Mouse (Mus musculus): Measurements from ENCODE around the gene Dydc1. TPM values are rescaled to one million over a fixed set of nuclear protein-coding genes. Genes with fewer than 3 reads are reported as not detected.

Gene Dydc1
- not detected in 2 replicates for polyA plus RNA-seq (2021; fragmentation: Nextera tagmentation)
- long read RNA-seq, experiment 1: 0 reads
- long read RNA-seq, experiment 2: 0 reads

DNA sequence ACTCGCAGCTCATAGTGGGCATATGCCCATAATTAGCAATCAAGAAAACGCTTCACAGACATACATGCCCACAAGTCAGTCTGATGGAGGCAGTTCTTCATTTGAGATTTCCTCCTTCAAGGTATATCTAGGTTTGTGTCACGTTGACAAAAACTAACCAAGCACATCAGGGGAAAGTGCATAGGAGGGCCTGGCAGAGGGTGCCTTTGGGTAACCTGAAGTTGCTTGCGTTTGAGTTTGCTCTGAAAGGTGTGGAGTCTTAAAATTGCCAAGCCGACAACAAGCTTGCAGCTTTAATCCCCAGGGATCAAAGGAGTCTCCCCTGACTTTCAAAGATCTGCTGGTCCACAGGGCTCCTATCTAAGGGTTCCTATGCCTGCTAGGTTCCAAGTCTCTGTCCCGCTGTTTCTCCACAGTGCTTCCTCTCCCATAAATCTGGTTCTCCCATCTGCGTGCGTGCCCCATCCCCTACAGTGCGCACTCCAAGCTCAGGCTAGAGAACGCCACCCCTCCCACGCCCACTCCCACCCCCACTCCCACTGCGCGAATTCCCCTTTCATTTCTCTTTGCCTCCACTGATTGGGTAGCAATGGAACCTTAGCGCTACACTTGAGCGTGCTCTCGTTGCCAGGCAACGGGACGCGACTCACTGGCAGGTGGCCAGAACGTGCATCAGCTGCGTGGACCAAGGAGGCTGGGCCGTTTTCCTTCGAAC, at the start of gene Dydc1:
Gene Dydc1 (plus strand): TSS at position 683 of the 715 bp plus-strand sequence.

GRCm38 (mm10) chr14:41069108-41069507, 3.6 kb upstream of the Dydc1 start, which contains the start of gene Dydc2:
Dydc2 (minus strand) TSS chr14:41069208.

DNA sequence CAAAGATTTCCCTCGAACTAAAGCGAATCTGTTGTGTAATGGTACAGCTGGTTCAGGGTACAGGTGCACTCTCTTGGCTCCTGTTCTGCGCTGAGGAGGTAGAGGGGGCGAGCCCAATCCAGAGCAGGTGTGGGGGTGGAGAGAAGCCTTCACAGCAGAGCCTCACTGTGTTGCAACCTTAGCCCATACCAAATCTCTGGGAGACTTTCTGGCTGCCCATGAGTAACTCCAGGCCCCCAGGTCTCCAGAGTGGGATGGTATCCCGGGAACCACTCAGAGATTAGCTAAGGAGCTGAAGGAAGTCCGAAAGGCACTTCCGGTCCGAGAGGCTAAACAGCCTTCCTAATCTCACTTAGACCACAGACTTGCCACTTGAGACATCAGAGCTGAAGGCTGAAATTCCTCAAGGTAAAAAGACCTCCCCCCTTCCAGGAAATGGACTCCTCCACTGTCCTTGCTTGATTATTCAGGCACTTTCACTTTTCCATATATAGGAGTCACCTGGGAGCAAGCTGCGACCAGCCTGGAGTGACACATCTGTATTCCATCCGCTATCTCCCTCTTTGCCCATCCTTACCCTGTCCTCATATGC, 32.2 kb downstream of the Dydc1 start, which contains the start of gene Mat1a:
Gene Mat1a (plus strand): TSS at position 183 of the 592 bp plus-strand sequence.

GRCm38 (mm10) chr14:41131540-41131939, 58.8 kb downstream of the Dydc1 start, which contains the start of gene Sftpa1:
Sftpa1 (plus strand) TSS chr14:41131782.

Other genes with a start within 250 kb of the Dydc1 start
- gene Sh2d4b, start 179.6 kb upstream of the Dydc1 start, polyA plus RNA-seq (2021; fragmentation: Nextera tagmentation): 0.09 and 0.20 TPM in 2 replicates
- gene Tspan14, start 106.1 kb upstream of the Dydc1 start, polyA plus RNA-seq (2021; fragmentation: Nextera tagmentation): 24.2 and 28.3 TPM in 2 replicates
- gene Fam213a, start 59.1 kb upstream of the Dydc1 start, polyA plus RNA-seq (2021; fragmentation: Nextera tagmentation): 165 and 181 TPM in 2 replicates
- 0.58 and 1.0 TPM in 2 replicates for gene Dydc2, start 3.7 kb upstream of the Dydc1 start, polyA plus RNA-seq (2021; fragmentation: Nextera tagmentation)
- 0.04 TPM in 1 of 2 replicates, not detected in the other for gene Mat1a, start 32.1 kb downstream of the Dydc1 start, polyA plus RNA-seq (2021; fragmentation: Nextera tagmentation)
- not detected in 2 replicates for gene Sftpa1, start 58.9 kb downstream of the Dydc1 start, polyA plus RNA-seq (2021; fragmentation: Nextera tagmentation)
- gene Mbl1, start 78.5 kb downstream of the Dydc1 start, polyA plus RNA-seq (2021; fragmentation: Nextera tagmentation): not detected in 2 replicates
- gene Sftpd, start 112.2 kb downstream of the Dydc1 start, polyA plus RNA-seq (2021; fragmentation: Nextera tagmentation): not detected in 2 replicates
- not detected in 2 replicates for gene Gm2832, start 205.9 kb downstream of the Dydc1 start, polyA plus RNA-seq (2021; fragmentation: Nextera tagmentation)